Comparison of ENCODE assay signal across 27 mouse cellular contexts in the genomic region with DNA sequence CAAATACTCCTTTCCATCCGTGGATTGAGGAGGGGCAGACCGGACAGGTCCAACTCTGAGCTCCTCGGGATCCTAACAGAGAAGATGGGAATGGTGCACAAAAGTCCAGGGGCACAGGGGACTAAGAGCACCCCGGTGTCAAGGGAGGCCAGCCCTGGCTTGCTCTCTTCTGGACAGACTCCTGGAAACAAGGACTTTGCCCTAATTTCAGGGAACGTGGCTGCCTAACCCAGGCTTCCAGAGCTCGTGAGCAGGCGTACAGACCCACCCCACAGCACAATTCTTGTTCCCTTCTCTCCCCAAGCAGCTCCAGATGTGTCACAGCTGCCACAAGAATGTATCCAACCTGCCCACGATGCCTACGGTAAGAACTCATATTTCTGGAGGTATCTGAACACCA. TPM values are rescaled to one million over a fixed set of nuclear protein-coding genes. Genes with fewer than 3 reads are reported as not detected.
"Had no signal": no experiment of that assay in that cellular context is flagged by ENCODE, and none has a peak within 500 bp of the region (broad histone marks: within the 10 kb centered on the region; RNA-seq: fewer than 3 reads in every experiment).

No protein-coding gene starts in this region.

- H3K36me3 ChIP-seq: lung, embryonic 15.5 days had no signal

- DNase-seq: layer of hippocampus, adult 9-11 months; lung, adult 18-20 months; lung, postnatal 10 days; lung, postnatal 36 days; right cerebral cortex, adult 18-20 months; right cerebral cortex, postnatal 14 days; right cerebral cortex, postnatal 4 days; thymus, adult 2 months; thymus, postnatal 14 days; thymus, postnatal 4 days had no signal

- H3K9me3 ChIP-seq: liver, embryonic 12.5 days; liver, embryonic 15.5 days; lung, embryonic 15.5 days; megakaryocyte, embryonic 14.5 days; midbrain, embryonic 10.5 days; midbrain, embryonic 13.5 days had no signal

- ATAC-seq: liver, embryonic 12.5 days; midbrain, embryonic 13.5 days; midbrain, embryonic 16.5 days had no signal

- H3K9ac ChIP-seq: liver, embryonic 12.5 days; liver, embryonic 15.5 days; lung, embryonic 15.5 days; midbrain, embryonic 13.5 days had no signal

- H3K4me2 ChIP-seq: liver, embryonic 12.5 days; liver, embryonic 15.5 days; lung, embryonic 15.5 days; midbrain, embryonic 13.5 days had no signal

- H3K4me3 ChIP-seq: layer of hippocampus, adult 2 months; liver, embryonic 12.5 days; liver, embryonic 15.5 days; lung, embryonic 15.5 days; megakaryocyte, embryonic 14.5 days; midbrain, embryonic 10.5 days; midbrain, embryonic 13.5 days; myocyte had no signal

- H3K27ac ChIP-seq: layer of hippocampus, adult 2 months; liver, embryonic 12.5 days; liver, embryonic 15.5 days; lung, embryonic 15.5 days; midbrain, embryonic 10.5 days; midbrain, embryonic 13.5 days; stomach, postnatal 0 days had no signal

RNA-seq across cellular contexts. Expression of a gene that starts 3.3 kb away (rescaled TPM):
- total RNA-seq: left cerebral cortex, adult 18-20 months; left cerebral cortex, postnatal 25 days; monocyte, adult 5-6 weeks had no signal
- polyA plus RNA-seq: intestine, embryonic 14.5 days; limb, embryonic 11.5 days; liver, embryonic 12.5 days; liver, embryonic 15.5 days; lung, embryonic 15.5 days; midbrain, embryonic 10.5 days; midbrain, embryonic 13.5 days; midbrain, embryonic 16.5 days; neural tube, embryonic 14.5 days; stomach, embryonic 14.5 days had no signal
